Mouse (Mus musculus): ENCODE data around the gene Pak7. TPM values are rescaled to one million over a fixed set of nuclear protein-coding genes. Genes with fewer than 3 reads are reported as not detected.
A peak's percentile ranks its signal among the peaks of the same experiment; 100 is the strongest.

Pak7 gene
- polyA plus RNA-seq, 1 experiment from 2014 or later = 1.4 TPM

DNA sequence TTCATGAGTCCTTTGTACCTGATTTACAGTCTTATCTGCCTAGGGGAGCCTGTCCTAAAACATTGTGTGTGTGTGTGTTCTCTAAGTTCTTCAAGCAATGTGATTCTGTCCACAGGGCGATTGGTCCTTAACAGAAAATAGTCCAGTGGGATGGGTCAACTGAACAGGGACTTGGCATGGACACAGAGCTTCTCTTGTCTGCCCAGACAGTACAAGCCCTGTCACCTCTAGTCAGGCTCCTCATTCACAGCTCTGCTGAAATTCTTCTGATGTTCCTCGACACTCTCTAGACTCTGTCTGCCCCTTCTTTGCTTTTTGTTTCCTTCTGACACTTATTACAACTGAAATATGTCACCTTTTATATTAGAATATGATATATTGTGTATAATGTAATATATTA, 247.0 kb downstream of the Pak7 start:
- DNase-seq (ENCODE audit: low spot score) (no peak), ATAC-seq (ENCODE audit: low read depth) (no peak)
- no peaks in the 10 kb centered on the region for H3K36me3 ChIP-seq (ENCODE audit: control insufficient read depth, insufficient read depth, low read length)
- no peaks in the 10 kb centered on the region for H3K4me1 ChIP-seq (ENCODE audit: control insufficient read depth, insufficient read depth, low read length)
- no peaks in the 10 kb centered on the region for H3K9me3 ChIP-seq (ENCODE audit: control insufficient read depth, low read length)
- no peak overlapping the region for H3K4me2 ChIP-seq (ENCODE audit: low read depth, low read length)
- 61% methylated on average over 2 of the region's 2 CpGs for WGBS
- no peak overlapping the region for H3K4me3 ChIP-seq (ENCODE audit: low read depth, low read length)
- no peaks in the 10 kb centered on the region for H3K27me3 ChIP-seq (replicated peaks; ENCODE audit: control insufficient read depth, insufficient read depth, low read length)
- H3K27ac ChIP-seq (replicated peaks; ENCODE audit: low read depth, low read length) = no peak overlapping the region
- no peak overlapping the region for H3K9ac ChIP-seq (ENCODE audit: low read depth, low read length)

DNA sequence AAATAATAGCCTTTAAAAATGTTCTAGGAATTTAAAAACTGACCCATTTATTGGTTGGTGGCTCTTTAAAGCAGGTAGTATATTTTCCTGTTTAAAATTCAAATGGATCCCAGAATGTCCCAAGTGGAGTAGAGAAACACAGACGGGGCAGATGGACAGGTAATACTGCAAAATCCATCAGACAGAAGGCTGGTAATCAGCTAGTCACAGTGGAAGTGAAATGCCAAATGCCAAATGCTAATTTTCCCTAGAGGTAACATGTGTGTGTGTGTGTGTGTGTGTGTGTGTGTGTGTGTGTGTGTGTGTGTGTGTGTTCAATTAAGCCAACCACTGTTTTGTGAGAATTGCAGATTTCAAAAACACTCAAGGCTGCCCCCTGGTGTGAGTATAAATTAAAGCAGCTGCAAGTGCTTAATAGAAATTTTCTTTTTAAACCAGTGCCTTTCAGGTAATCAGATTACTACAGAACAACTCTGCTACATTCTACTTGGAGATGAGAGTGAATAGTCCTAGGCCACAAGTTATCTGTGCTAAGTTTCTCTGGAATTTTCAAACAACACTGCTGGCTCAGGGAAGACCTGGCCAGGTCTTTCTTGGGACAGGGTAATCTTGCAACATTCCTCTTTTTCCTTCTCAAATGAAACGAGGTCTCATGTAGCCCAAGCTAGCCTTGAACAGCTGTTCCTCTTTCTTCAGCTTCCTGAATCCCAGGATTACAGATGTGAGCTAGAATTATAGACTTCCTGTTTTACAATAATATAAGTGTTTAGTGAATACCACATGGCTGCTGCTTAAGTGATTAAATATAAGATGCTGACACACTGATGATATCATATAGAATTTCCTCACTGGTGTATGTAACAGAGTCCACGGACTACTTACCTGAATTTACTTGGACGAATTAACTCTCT, 248.4 kb downstream of the Pak7 start:
- no peak overlapping the region for H3K9ac ChIP-seq (ENCODE audit: low read depth, low read length)
- no peak for ATAC-seq (ENCODE audit: low read depth)
- H3K4me2 ChIP-seq (ENCODE audit: low read depth, low read length) = no peak overlapping the region
- WGBS = 41% methylated on average over 4 of the region's 4 CpGs
- peak; percentile 37 for DNase-seq (ENCODE audit: low spot score)
- no peak overlapping the region for H3K4me3 ChIP-seq (ENCODE audit: low read depth, low read length)
- H3K36me3 ChIP-seq (ENCODE audit: control insufficient read depth, insufficient read depth, low read length) = no peaks in the 10 kb centered on the region
- no peaks in the 10 kb centered on the region for H3K9me3 ChIP-seq (ENCODE audit: control insufficient read depth, low read length)
- H3K4me1 ChIP-seq (ENCODE audit: control insufficient read depth, insufficient read depth, low read length) = no peaks in the 10 kb centered on the region
- H3K27me3 ChIP-seq (replicated peaks; ENCODE audit: control insufficient read depth, insufficient read depth, low read length) = no peaks in the 10 kb centered on the region
- H3K27ac ChIP-seq (replicated peaks; ENCODE audit: low read depth, low read length) = no peak overlapping the region

DNA sequence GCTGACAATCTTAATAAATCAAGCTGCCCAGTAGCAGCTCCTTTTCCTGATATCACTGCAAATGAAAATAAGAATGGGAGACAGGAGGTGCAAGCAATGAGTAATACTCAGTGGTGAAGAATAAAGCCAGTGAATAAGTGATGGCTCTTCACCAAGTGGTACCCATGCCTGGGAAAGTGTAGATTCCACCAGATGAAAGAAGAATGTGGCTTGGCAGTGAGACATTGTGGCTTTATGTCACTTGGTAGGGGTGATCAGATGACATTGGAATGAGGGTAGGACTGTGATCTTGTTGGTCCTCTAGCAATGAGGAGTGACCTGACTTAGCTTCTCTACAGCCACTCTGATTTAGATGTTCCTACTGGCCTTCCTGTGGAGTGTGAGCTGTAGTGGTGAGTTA, 249.3 kb downstream of the Pak7 start:
- Histone ChIP-seq H3K36me3 (ENCODE audit: control insufficient read depth, insufficient read depth, low read length) (no peaks in the 10 kb centered on the region), H3K9me3 (ENCODE audit: control insufficient read depth, low read length) (no peaks in the 10 kb centered on the region), H3K9ac (ENCODE audit: low read depth, low read length) (no peak overlapping the region), H3K4me1 (ENCODE audit: control insufficient read depth, insufficient read depth, low read length) (no peaks in the 10 kb centered on the region), H3K4me3 (ENCODE audit: low read depth, low read length) (no peak overlapping the region), H3K4me2 (ENCODE audit: low read depth, low read length) (no peak overlapping the region), H3K27ac (replicated peaks; ENCODE audit: low read depth, low read length) (no peak overlapping the region), H3K27me3 (replicated peaks; ENCODE audit: control insufficient read depth, insufficient read depth, low read length) (no peaks in the 10 kb centered on the region)
- DNase-seq (ENCODE audit: low spot score) = no peak
- no peak for ATAC-seq (ENCODE audit: low read depth)

DNA sequence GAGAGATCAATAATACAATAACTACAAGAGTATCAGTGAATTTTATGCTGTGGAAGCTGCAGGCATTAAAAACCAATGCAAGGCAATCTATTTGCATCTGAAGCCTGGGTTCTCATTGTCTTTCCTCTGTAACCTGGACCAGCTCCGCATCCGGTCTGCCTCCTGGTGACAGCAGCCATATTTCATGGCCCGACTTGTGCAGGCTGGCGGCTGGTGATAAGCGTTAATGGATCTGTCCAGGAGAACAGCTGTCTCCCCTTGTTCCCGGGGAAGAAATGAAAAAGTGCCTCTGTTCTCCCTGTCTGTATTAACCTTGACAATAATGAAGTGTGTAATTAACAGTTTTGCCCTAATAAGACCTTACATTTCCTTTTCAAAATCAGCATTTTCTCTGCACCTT, 265.9 kb downstream of the Pak7 start:
- no peak overlapping the region for H3K4me2 ChIP-seq (ENCODE audit: low read depth, low read length)
- H3K36me3 ChIP-seq (ENCODE audit: control insufficient read depth, insufficient read depth, low read length) = no peaks in the 10 kb centered on the region
- no peak overlapping the region for H3K9ac ChIP-seq (ENCODE audit: low read depth, low read length)
- ATAC-seq (ENCODE audit: low read depth) (0 out of 2 replicates have a peak, but pooled peaks have one; percentile 18), DNase-seq (ENCODE audit: low spot score) (peak; percentile 4)
- H3K27ac ChIP-seq (replicated peaks; ENCODE audit: low read depth, low read length) = no peak overlapping the region
- H3K4me1 ChIP-seq (ENCODE audit: control insufficient read depth, insufficient read depth, low read length) = no peaks in the 10 kb centered on the region
- no peaks in the 10 kb centered on the region for H3K9me3 ChIP-seq (ENCODE audit: control insufficient read depth, low read length)
- H3K4me3 ChIP-seq (ENCODE audit: low read depth, low read length) = no peak overlapping the region
- no peaks in the 10 kb centered on the region for H3K27me3 ChIP-seq (replicated peaks; ENCODE audit: control insufficient read depth, insufficient read depth, low read length)
- WGBS = 66% methylated on average over 6 of the region's 6 CpGs

DNA sequence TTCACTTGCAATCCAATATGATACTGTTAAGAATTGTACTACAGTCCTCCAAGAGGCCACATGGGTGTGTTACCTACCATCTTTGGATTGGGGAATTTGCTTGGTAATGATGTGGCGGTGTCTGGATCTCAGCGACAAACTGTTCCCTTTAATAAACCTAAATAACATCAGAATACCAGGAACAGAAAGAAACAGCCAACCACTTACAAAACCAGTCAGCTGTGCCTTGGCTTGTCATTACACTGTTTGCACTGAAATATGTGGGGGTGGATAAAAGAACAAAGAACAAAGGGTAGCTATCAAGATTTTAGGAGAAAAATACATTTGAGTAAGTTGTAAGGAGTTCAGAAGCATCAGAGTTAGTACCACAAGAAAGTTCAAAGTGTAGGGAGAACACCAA, 269.8 kb downstream of the Pak7 start:
- no peak for ATAC-seq (ENCODE audit: low read depth)
- no peaks in the 10 kb centered on the region for H3K27me3 ChIP-seq (replicated peaks; ENCODE audit: control insufficient read depth, insufficient read depth, low read length)

DNA sequence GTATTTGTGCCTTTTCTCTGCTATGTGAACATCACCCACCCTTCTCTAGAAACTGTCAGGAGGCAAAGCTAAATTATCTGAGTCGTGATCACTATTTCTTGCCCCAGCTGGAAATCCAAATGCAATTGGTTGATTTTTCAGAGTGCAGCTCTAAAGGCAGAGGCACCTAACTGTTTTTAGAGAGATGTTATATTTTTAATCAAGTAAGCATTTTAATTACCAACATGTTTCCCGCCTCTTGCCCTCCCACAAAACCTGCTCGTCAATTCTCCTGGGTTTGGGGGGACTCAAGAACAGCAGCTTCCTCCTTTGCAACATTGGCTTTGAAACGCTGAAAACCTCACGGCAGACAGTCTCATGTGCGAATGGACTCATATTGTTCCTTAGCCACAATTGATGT, 274.4 kb downstream of the Pak7 start:
- ATAC-seq (ENCODE audit: low read depth) = no peak
- no peak overlapping the region for H3K9ac ChIP-seq (ENCODE audit: low read depth, low read length)
- H3K4me1 ChIP-seq (ENCODE audit: control insufficient read depth, insufficient read depth, low read length) = peaks cover 4% of the 10 kb centered on the region; the same call in 1 of the 2 replicates
- no peak for DNase-seq (ENCODE audit: low spot score)
- no peaks in the 10 kb centered on the region for H3K27me3 ChIP-seq (replicated peaks; ENCODE audit: control insufficient read depth, insufficient read depth, low read length)
- no peak overlapping the region for H3K4me3 ChIP-seq (ENCODE audit: low read depth, low read length)
- WGBS = 70% methylated on average over 6 of the region's 6 CpGs
- no peak overlapping the region for H3K27ac ChIP-seq (replicated peaks; ENCODE audit: low read depth, low read length)
- H3K36me3 ChIP-seq (ENCODE audit: control insufficient read depth, insufficient read depth, low read length) = no peaks in the 10 kb centered on the region
- H3K9me3 ChIP-seq (ENCODE audit: control insufficient read depth, low read length) = no peaks in the 10 kb centered on the region
- no peak overlapping the region for H3K4me2 ChIP-seq (ENCODE audit: low read depth, low read length)

More for the DNA sequence above, 269.8 kb downstream of the Pak7 start:
- no peak overlapping the region for H3K4me3 ChIP-seq (ENCODE audit: low read depth, low read length)
- no peaks in the 10 kb centered on the region for H3K4me1 ChIP-seq (ENCODE audit: control insufficient read depth, insufficient read depth, low read length)
- WGBS = 90% methylated on average over 2 of the region's 2 CpGs
- H3K27ac ChIP-seq (replicated peaks; ENCODE audit: low read depth, low read length) = no peak overlapping the region
- no peak overlapping the region for H3K4me2 ChIP-seq (ENCODE audit: low read depth, low read length)
- DNase-seq (ENCODE audit: low spot score) = no peak
- no peak overlapping the region for H3K9ac ChIP-seq (ENCODE audit: low read depth, low read length)
- no peaks in the 10 kb centered on the region for H3K36me3 ChIP-seq (ENCODE audit: control insufficient read depth, insufficient read depth, low read length)
- H3K9me3 ChIP-seq (ENCODE audit: control insufficient read depth, low read length) = no peaks in the 10 kb centered on the region

DNA sequence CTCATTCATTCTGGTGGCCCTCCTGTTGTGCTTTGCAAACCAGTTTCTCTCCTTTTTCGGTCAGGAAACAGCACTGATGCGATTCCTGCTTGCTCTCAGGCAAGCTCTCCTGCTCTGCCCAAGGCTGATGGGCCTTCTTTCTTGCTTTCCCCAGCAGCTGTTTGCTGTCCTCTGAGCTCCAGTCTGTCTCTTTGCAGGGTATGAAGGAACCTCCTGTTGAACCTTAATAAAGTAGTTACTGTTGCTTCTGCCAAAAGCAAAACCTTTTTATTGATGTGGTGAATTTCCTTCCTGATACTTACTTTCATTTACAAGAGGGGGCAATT, 278.8 kb downstream of the Pak7 start:
- no peaks in the 10 kb centered on the region for H3K9me3 ChIP-seq (ENCODE audit: control insufficient read depth, low read length)
- no peak for DNase-seq (ENCODE audit: low spot score)
- H3K36me3 ChIP-seq (ENCODE audit: control insufficient read depth, insufficient read depth, low read length) = no peaks in the 10 kb centered on the region
- WGBS = 17% methylated on average over 2 of the region's 2 CpGs
- no peak overlapping the region for H3K4me3 ChIP-seq (ENCODE audit: low read depth, low read length)
- H3K9ac ChIP-seq (ENCODE audit: low read depth, low read length) = no peak overlapping the region
- no peak for ATAC-seq (ENCODE audit: low read depth)
- H3K4me1 ChIP-seq (ENCODE audit: control insufficient read depth, insufficient read depth, low read length) = peaks cover 9% of the 10 kb centered on the region
- no peak overlapping the region; the same call in 1 of the 2 replicates for H3K27ac ChIP-seq (replicated peaks; ENCODE audit: low read depth, low read length)
- no peaks in the 10 kb centered on the region for H3K27me3 ChIP-seq (replicated peaks; ENCODE audit: control insufficient read depth, insufficient read depth, low read length)
- no peak overlapping the region for H3K4me2 ChIP-seq (ENCODE audit: low read depth, low read length)

DNA sequence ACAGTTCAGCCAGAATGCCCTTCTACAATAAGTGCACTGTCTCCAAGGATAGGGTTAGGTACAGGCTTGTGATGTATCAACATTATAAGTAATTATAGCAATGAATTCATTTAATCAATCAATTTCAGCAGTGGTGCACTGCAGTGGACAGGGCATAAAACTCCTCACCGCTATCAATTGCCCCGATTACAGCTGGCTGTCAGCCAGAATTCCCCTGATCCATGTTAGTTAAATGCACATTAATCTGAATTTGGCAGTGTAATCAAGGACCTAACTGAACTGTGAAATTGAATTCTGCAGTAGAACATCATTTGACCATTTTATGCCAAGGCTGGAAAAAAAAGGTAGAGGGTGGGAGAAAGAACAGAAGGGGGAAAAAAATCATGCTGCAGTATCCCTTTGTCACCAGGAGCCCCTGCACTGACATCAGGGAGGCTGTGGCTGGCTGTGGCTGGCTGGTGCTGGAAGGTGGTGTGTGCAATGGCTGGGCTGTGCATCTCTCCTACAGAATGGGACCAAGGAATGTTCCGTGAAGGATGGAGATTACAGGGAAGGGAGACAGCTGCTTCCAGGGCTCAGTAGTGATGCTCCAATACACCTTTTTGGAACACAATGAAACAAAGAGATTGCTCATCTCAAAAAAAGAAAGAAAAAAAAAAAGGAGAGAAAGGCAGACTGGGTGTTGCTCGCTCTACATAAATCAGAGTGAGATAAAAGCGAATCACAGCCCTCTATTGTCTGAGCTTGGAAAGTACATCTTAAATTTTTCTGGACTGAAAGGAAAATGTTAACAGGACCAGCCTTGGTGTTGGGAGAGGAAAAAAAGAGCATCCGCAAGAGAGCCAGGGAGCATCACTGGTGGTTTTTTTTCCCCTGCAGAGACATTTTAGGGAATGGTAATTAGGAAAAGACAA, 279.4 kb downstream of the Pak7 start:
- Histone ChIP-seq H3K9ac (ENCODE audit: low read depth, low read length) (no peak overlapping the region), H3K27me3 (replicated peaks; ENCODE audit: control insufficient read depth, insufficient read depth, low read length) (no peaks in the 10 kb centered on the region), H3K27ac (replicated peaks; ENCODE audit: low read depth, low read length) (no peak overlapping the region; the same call in 1 of the 2 replicates), H3K4me2 (ENCODE audit: low read depth, low read length) (no peak overlapping the region), H3K36me3 (ENCODE audit: control insufficient read depth, insufficient read depth, low read length) (no peaks in the 10 kb centered on the region), H3K4me1 (ENCODE audit: control insufficient read depth, insufficient read depth, low read length) (peaks cover 9% of the 10 kb centered on the region), H3K4me3 (ENCODE audit: low read depth, low read length) (no peak overlapping the region), H3K9me3 (ENCODE audit: control insufficient read depth, low read length) (no peaks in the 10 kb centered on the region)
- 33% methylated on average over 6 of the region's 6 CpGs for WGBS
- DNase-seq (ENCODE audit: low spot score) (no peak), ATAC-seq (ENCODE audit: low read depth) (peak; percentile 75)

Measured in embryonic facial prominence, embryonic 14.5 days (tissue).